Mouse (Mus musculus) liver, adult 2 months (tissue): ENCODE data around the gene Hoxc8.

Source experiments
- CTCF ChIP-seq: fragments of 200-500 bp; IDR thresholded peaks from 2 replicates; pipeline ENCODE4 v1.5.1; 2011; ENCODE audit warnings: low read depth, low read length, control low read depth
- POLR2A ChIP-seq: fragments of 200-500 bp; IDR thresholded peaks from 2 replicates; pipeline ENCODE4 v1.6.1; 2011; ENCODE audit warnings: low read length, control low read depth; ENCODE audit not compliant: insufficient read depth; ENCODE audit errors: extremely low read depth

DNA sequence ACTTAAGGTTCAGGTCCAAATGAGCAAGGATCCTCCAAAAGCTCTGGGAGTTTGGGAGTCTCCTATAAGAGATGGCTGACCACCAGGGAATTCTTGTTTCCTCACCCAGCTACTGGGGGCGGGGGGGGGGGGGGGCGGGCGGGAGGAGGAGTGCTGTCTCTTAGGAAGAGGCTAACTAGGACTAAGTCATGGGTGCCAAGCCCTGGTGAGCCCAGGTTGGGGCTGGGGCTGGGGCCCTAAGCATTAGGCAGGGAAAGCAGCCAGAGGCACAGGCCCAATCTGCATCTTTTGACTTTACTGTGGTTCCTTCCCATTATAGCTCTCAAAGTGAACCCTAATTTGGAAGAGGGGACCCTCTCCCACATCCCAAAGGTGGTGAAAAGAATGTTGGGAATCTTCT lies 41.8 kb downstream of the Hoxc8 start:
- no peak for TF ChIP-seq POLR2A
- no peak for TF ChIP-seq CTCF
